Mouse (Mus musculus) embryonic fibroblast, embryonic 13.5 days (primary cell): Measurements from ENCODE around the gene Cyth2. TPM values are rescaled to one million over a fixed set of nuclear protein-coding genes. Genes with fewer than 3 reads are reported as not detected.
A peak's percentile ranks its signal among the peaks of the same experiment; 100 is the strongest.

ENCODE experiments used
- H3K27ac ChIP-seq: 2 replicates; pipeline ENCODE4 v1.5.1; 2012; ENCODE audit warnings: low read length, control low read depth, inconsistent platforms; ENCODE audit not compliant: insufficient read depth
- H3K4me1 ChIP-seq: 2 replicates; pipeline ENCODE4 v1.6.1; 2011; ENCODE audit warnings: low read length; ENCODE audit not compliant: control insufficient read depth, insufficient read depth
- H3K4me3 ChIP-seq: 2 replicates; pipeline ENCODE4 v1.5.1; 2011; ENCODE audit warnings: mild to moderate bottlenecking, control low read depth, low read length; ENCODE audit not compliant: insufficient read depth
- CTCF ChIP-seq: IDR thresholded peaks from 2 replicates; pipeline ENCODE4 v1.5.1; 2011; ENCODE audit warnings: mild to moderate bottlenecking, control low read depth, low read length, moderate library complexity, borderline replicate concordance; ENCODE audit not compliant: insufficient read depth
- POLR2A ChIP-seq: IDR thresholded peaks from 2 replicates; pipeline ENCODE4 v1.6.1; 2011; ENCODE audit warnings: low read depth, mild to moderate bottlenecking, control low read depth, low read length, moderate library complexity
- polyA plus RNA-seq: library from polyadenylated mRNA; stranded (reverse); fragments of >200 nt; gene quantifications from 2 replicates; pipeline ENCODE4 v1.2.4, GENCODE M21; 2011; ENCODE audit warnings: low read depth; ENCODE audit not compliant: missing spikeins, insufficient read length

Gene Cyth2
- 63.7 and 69.6 TPM in 2 replicates for polyA plus RNA-seq

- TF ChIP-seq CTCF: no peak
- peak; percentile 80 for TF ChIP-seq POLR2A
- peaks cover 6% of the 10 kb centered on the region; the same call in 1 of the 2 replicates for H3K4me1 ChIP-seq
- peak within 1 kb of the TSS; percentile 98 for H3K4me3 ChIP-seq
- peak within 1 kb of the TSS; percentile 92 for H3K27ac ChIP-seq
Observed at GRCm38 (mm10) chr7:45813787-45814779, at the start of gene Cyth2. Gene Cyth2, minus strand, starts transcription at chr7:45814581.

GRCm38 (mm10) chr7:45862804-45863203 lies 48.4 kb upstream of the Cyth2 start:
- TF ChIP-seq POLR2A (no peak), CTCF (no peak)

GRCm38 (mm10) chr7:45859008-45859407 lies 44.6 kb upstream of the Cyth2 start:
- no peaks in the 10 kb centered on the region for H3K4me1 ChIP-seq
- no peak overlapping the region for H3K4me3 ChIP-seq
- TF ChIP-seq CTCF: no peak
- TF ChIP-seq POLR2A: no peak
- H3K27ac ChIP-seq: no peak overlapping the region

More at GRCm38 (mm10) chr7:45862804-45863203, 48.4 kb upstream of the Cyth2 start:
- 0 out of 2 replicates have a peak, but pooled peaks cover 3% of the 10 kb centered on the region for H3K4me1 ChIP-seq
- no peak overlapping the region for H3K4me3 ChIP-seq
- H3K27ac ChIP-seq: no peak overlapping the region

GRCm38 (mm10) chr7:45856950-45857901 lies 42.8 kb upstream of the Cyth2 start:
- Histone ChIP-seq H3K4me3 (no peak overlapping the region), H3K4me1 (no peaks in the 10 kb centered on the region), H3K27ac (no peak overlapping the region)
- TF ChIP-seq CTCF (no peak), POLR2A (no peak)

GRCm38 (mm10) chr7:45853089-45853488 lies 38.7 kb upstream of the Cyth2 start:
- Histone ChIP-seq H3K27ac (no peak overlapping the region), H3K4me3 (no peak overlapping the region), H3K4me1 (no peaks in the 10 kb centered on the region)
- TF ChIP-seq CTCF (no peak), POLR2A (no peak)

- TF ChIP-seq POLR2A (no peak), CTCF (no peak)
- H3K27ac ChIP-seq: no peak overlapping the region
- H3K4me1 ChIP-seq: no peaks in the 10 kb centered on the region
- H3K4me3 ChIP-seq: no peak overlapping the region
Observed at GRCm38 (mm10) chr7:45850661-45851060, 36.3 kb upstream of the Cyth2 start.

- no peaks in the 10 kb centered on the region for H3K4me1 ChIP-seq
- TF ChIP-seq CTCF (no peak), POLR2A (no peak)
- no peak overlapping the region for H3K27ac ChIP-seq
- H3K4me3 ChIP-seq: no peak overlapping the region
Observed at GRCm38 (mm10) chr7:45848447-45849027, 34.2 kb upstream of the Cyth2 start.

GRCm38 (mm10) chr7:45842950-45843744 lies 28.8 kb upstream of the Cyth2 start:
- Histone ChIP-seq H3K4me1 (no peaks in the 10 kb centered on the region), H3K4me3 (no peak overlapping the region), H3K27ac (no peak overlapping the region)
- no peak for TF ChIP-seq POLR2A
- TF ChIP-seq CTCF: no peak

- Histone ChIP-seq H3K4me3 (no peak overlapping the region), H3K27ac (no peak overlapping the region), H3K4me1 (no peaks in the 10 kb centered on the region)
- TF ChIP-seq CTCF: no peak
- TF ChIP-seq POLR2A: no peak
Observed at GRCm38 (mm10) chr7:45833924-45834323, 19.5 kb upstream of the Cyth2 start.
